Mouse (Mus musculus) liver, adult (tissue): ENCODE data around the gene Bcor.

Experiments used
- GATA4 ChIP-seq: IDR thresholded peaks from 2 replicates; pipeline ENCODE4 v1.6.1; 2014; ENCODE audit warnings: mild to moderate bottlenecking, low read length; ENCODE audit not compliant: insufficient replicate concordance

Bcor gene

GRCm38 (mm10) chrX:12079059-12079308, 81.2 kb downstream of the Bcor start:
- TF ChIP-seq GATA4, result no peak

- TF ChIP-seq GATA4, result no peak
These were observed 81.7 kb downstream of the Bcor start for GRCm38 (mm10) chrX:12078195-12079058.

GRCm38 (mm10) chrX:12077601-12077980, 82.6 kb downstream of the Bcor start:
- no peak for TF ChIP-seq GATA4

- 0 out of 2 replicates have a peak, but pooled peaks have one; percentile 52 for TF ChIP-seq GATA4
These were observed 83.2 kb downstream of the Bcor start for GRCm38 (mm10) chrX:12076763-12077600.

GRCm38 (mm10) chrX:12072721-12073120, 87.4 kb downstream of the Bcor start:
- no peak for TF ChIP-seq GATA4

- TF ChIP-seq GATA4, result no peak
These were observed 91.0 kb downstream of the Bcor start for GRCm38 (mm10) chrX:12068978-12069724.

- no peak for TF ChIP-seq GATA4
These were observed 92.2 kb downstream of the Bcor start for GRCm38 (mm10) chrX:12067851-12068510.

- TF ChIP-seq GATA4, result no peak
These were observed 93.1 kb downstream of the Bcor start for GRCm38 (mm10) chrX:12067031-12067430.

- TF ChIP-seq GATA4, result no peak
These were observed 94.4 kb downstream of the Bcor start for GRCm38 (mm10) chrX:12065782-12066181.

- TF ChIP-seq GATA4, result no peak
These were observed 97.3 kb downstream of the Bcor start for GRCm38 (mm10) chrX:12062932-12063260.

- no peak for TF ChIP-seq GATA4
These were observed 97.8 kb downstream of the Bcor start for GRCm38 (mm10) chrX:12062121-12062931.

GRCm38 (mm10) chrX:12060848-12061247, 99.3 kb downstream of the Bcor start:
- TF ChIP-seq GATA4, result no peak

- no peak for TF ChIP-seq GATA4
These were observed 102.9 kb downstream of the Bcor start for GRCm38 (mm10) chrX:12057210-12057609.

GRCm38 (mm10) chrX:12053315-12053914, 106.7 kb downstream of the Bcor start:
- TF ChIP-seq GATA4, result no peak

GRCm38 (mm10) chrX:12052651-12053050, 107.5 kb downstream of the Bcor start:
- no peak for TF ChIP-seq GATA4

GRCm38 (mm10) chrX:12048721-12049120, 111.4 kb downstream of the Bcor start:
- no peak for TF ChIP-seq GATA4
